8 mouse cellular contexts compared by ENCODE assay signal in the genomic region with DNA sequence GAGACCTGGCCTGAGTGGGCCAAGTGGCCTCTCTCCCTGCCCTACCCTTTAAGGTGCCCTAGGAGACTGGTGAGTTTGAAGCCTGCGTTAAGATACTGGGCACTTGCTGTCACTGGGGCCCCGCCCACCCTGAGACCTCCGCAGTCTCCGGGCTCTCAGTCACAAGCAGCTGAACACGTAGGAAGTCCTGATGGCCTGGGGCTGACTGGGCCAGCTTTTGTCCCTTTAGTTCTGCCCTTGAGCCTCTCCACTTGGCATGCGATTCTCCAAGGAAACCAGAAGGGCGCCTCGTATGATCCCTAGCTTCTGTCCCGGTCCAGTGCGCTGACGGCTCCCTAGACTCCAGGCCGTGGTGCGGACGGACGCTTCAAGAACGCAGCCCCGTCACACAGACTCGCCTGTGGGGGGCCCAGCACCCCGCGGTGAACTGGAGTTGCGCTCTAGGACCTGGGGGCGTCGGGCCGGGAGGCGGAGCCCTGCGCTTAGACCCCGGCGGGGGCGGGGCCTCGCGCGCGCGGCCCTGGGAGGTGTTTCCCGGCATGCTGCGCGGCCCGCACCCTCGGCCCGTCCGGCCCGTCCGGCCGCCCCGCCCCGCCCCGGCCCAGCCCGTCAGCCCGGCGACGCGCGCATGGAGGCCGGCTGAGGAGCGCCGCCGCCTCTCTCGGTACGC. TPM values are rescaled to one million over a fixed set of nuclear protein-coding genes. Genes with fewer than 3 reads are reported as not detected.
DNase-seq lines count a peak whose midpoint lies in the region; ATAC-seq lines count a peak whose summit lies in the region.

No protein-coding gene starts in this region.

- no peaks in the 10 kb centered on the region for H3K27me3 ChIP-seq in intestine, embryonic 15.5 days (replicated peaks)
- H3K27me3 ChIP-seq in midbrain, embryonic 11.5 days (ENCODE audit: control insufficient read depth, insufficient read depth, low read length), result no peaks in the 10 kb centered on the region

- H3K27ac ChIP-seq in intestine, embryonic 15.5 days, result peak overlapping the region; percentile 85
- H3K27ac ChIP-seq in midbrain, embryonic 11.5 days (ENCODE audit: low read depth, low read length), result peak overlapping the region; percentile 73

- peak overlapping the region; percentile 68 for H3K4me3 ChIP-seq in intestine, embryonic 15.5 days (replicated peaks)
- peak overlapping the region; percentile 87 for H3K4me3 ChIP-seq in midbrain, embryonic 11.5 days (ENCODE audit: low read depth, low read length)

- H3K4me2 ChIP-seq in intestine, embryonic 15.5 days (replicated peaks), result peak overlapping the region; percentile 87
- H3K4me2 ChIP-seq in midbrain, embryonic 11.5 days, result peak overlapping the region; percentile 80

- intact Hi-C loops in left cerebral cortex, postnatal 4 days (cut with DNase I), result no loop called here

- peaks cover 26% of the 10 kb centered on the region for H3K4me1 ChIP-seq in intestine, embryonic 15.5 days (replicated peaks)
- H3K4me1 ChIP-seq in midbrain, embryonic 11.5 days (ENCODE audit: control insufficient read depth, insufficient read depth, low read length), result peaks cover 22% of the 10 kb centered on the region

- peak overlapping the region; percentile 77 for H3K9ac ChIP-seq in intestine, embryonic 15.5 days
- peak overlapping the region; percentile 89 for H3K9ac ChIP-seq in midbrain, embryonic 11.5 days (ENCODE audit: low read length)

- WGBS in intestine, embryonic 15.5 days, result under 1% methylated on average over 50 of the region's 59 CpGs
- WGBS in midbrain, embryonic 11.5 days, result 0% methylated on average over 57 of the region's 59 CpGs

- no peaks in the 10 kb centered on the region for H3K36me3 ChIP-seq in intestine, embryonic 15.5 days
- H3K36me3 ChIP-seq in midbrain, embryonic 11.5 days (ENCODE audit: control insufficient read depth, insufficient read depth, low read length), result no peaks in the 10 kb centered on the region

- no peaks in the 10 kb centered on the region for H3K9me3 ChIP-seq in intestine, embryonic 15.5 days
- H3K9me3 ChIP-seq in midbrain, embryonic 11.5 days (ENCODE audit: control insufficient read depth, low read length), result no peaks in the 10 kb centered on the region

- DNase-seq in adrenal gland, adult 8-10 months, result peak; percentile 80
- peak; percentile 97 for DNase-seq in embryo, embryonic 11 days
- peak; percentile 95 for DNase-seq in gastrocnemius, postnatal 25 days
- DNase-seq in left cerebral cortex, postnatal 4 days, result peak; percentile 91
- DNase-seq in midbrain, embryonic 11.5 days (ENCODE audit: low spot score, missing footprints), result peak; percentile 99
- DNase-seq in right cerebral cortex, postnatal 4 days, result peak; percentile 89
- DNase-seq in yolk sac, embryonic 10.5 days (ENCODE audit: low spot score), result peak; percentile 86

- peak; percentile 94 for ATAC-seq in intestine, embryonic 15.5 days
- ATAC-seq in midbrain, embryonic 11.5 days (ENCODE audit: low FRiP score), result peak; percentile 92

RNA-seq across cellular contexts. Expression of a gene that starts 0.7 kb away (rescaled TPM):
- 10 to 100 TPM; 37.0 to 49.0 (median 43.7) TPM for total RNA-seq in adrenal gland, adult 8-10 months (2022)
- total RNA-seq in gastrocnemius, postnatal 25 days (2021), result 10 to 100 TPM; 22.7 to 26.2 TPM
- 46.4 and 56.6 TPM in 2 replicates for polyA plus RNA-seq in intestine, embryonic 15.5 days (2015; fragmentation: Nextera tagmentation; extraction: Ambion mirVana)
- 10 to 100 TPM; 27.7 to 28.2 TPM for total RNA-seq in left cerebral cortex, postnatal 4 days (2021)
- 40.2 and 43.2 TPM in 2 replicates for polyA plus RNA-seq in midbrain, embryonic 11.5 days (2014; fragmentation: Nextera tagmentation; extraction: Ambion mirVana)

RNA-seq across cellular contexts. Expression of a gene that starts 13.3 kb away (rescaled TPM):
- 10 to 100 TPM; 44.0 to 52.1 (median 46.1) TPM for total RNA-seq in adrenal gland, adult 8-10 months (2022)
- total RNA-seq in gastrocnemius, postnatal 25 days (2021), result 10 to 100 TPM; 12.2 to 12.7 TPM
- polyA plus RNA-seq in intestine, embryonic 15.5 days (2015; fragmentation: Nextera tagmentation; extraction: Ambion mirVana), result 15.9 and 17.6 TPM in 2 replicates
- total RNA-seq in left cerebral cortex, postnatal 4 days (2021), result 10 to 100 TPM; 24.6 to 25.7 TPM
- polyA plus RNA-seq in midbrain, embryonic 11.5 days (2014; fragmentation: Nextera tagmentation; extraction: Ambion mirVana), result 20.2 and 22.3 TPM in 2 replicates

RNA-seq across cellular contexts. Expression of a gene that starts 16.1 kb away (rescaled TPM):
- 1 to 10 TPM in 3 of 4 experiments, under 1 TPM in 1; 0.78 to 2.4 (median 1.7) TPM for total RNA-seq in adrenal gland, adult 8-10 months (2022)
- total RNA-seq in gastrocnemius, postnatal 25 days (2021), result not detected
- polyA plus RNA-seq in intestine, embryonic 15.5 days (2015; fragmentation: Nextera tagmentation; extraction: Ambion mirVana), result 0.21 and 0.59 TPM in 2 replicates
- total RNA-seq in left cerebral cortex, postnatal 4 days (2021), result 10 to 100 TPM; 52.1 to 60.6 TPM
- 0.87 and 0.89 TPM in 2 replicates for polyA plus RNA-seq in midbrain, embryonic 11.5 days (2014; fragmentation: Nextera tagmentation; extraction: Ambion mirVana)

RNA-seq across cellular contexts. Expression of a gene that starts 47.3 kb away (rescaled TPM):
- total RNA-seq in adrenal gland, adult 8-10 months (2022), result 10 to 100 TPM; 16.0 to 24.6 (median 20.3) TPM
- total RNA-seq in gastrocnemius, postnatal 25 days (2021), result 1 to 10 TPM; 6.5 to 8.4 TPM
- polyA plus RNA-seq in intestine, embryonic 15.5 days (2015; fragmentation: Nextera tagmentation; extraction: Ambion mirVana), result 10.5 and 12.6 TPM in 2 replicates
- 10 to 100 TPM; 36.9 to 42.1 TPM for total RNA-seq in left cerebral cortex, postnatal 4 days (2021)
- polyA plus RNA-seq in midbrain, embryonic 11.5 days (2014; fragmentation: Nextera tagmentation; extraction: Ambion mirVana), result 14.9 and 16.8 TPM in 2 replicates

RNA-seq across cellular contexts. Expression of a gene that starts 52.9 kb away (rescaled TPM):
- total RNA-seq in adrenal gland, adult 8-10 months (2022), result 10 to 100 TPM; 13.2 to 23.1 (median 18.0) TPM
- total RNA-seq in gastrocnemius, postnatal 25 days (2021), result 1 to 10 TPM; 5.3 to 6.5 TPM
- 20.3 and 20.8 TPM in 2 replicates for polyA plus RNA-seq in intestine, embryonic 15.5 days (2015; fragmentation: Nextera tagmentation; extraction: Ambion mirVana)
- 10 to 100 TPM; 40.0 to 42.8 TPM for total RNA-seq in left cerebral cortex, postnatal 4 days (2021)
- polyA plus RNA-seq in midbrain, embryonic 11.5 days (2014; fragmentation: Nextera tagmentation; extraction: Ambion mirVana), result 11.6 and 13.6 TPM in 2 replicates

Comparison
In these comparisons a context has a peak if more than half of its experiments do, and no peak if none do; other contexts are left out.
1. Peak in every context shown above with its lines: DNase-seq, ATAC-seq, H3K4me3 ChIP-seq and H3K27ac ChIP-seq.
2. RNA of a gene that starts 16.1 kb away (total RNA-seq): 52.1 to 60.6 TPM in left cerebral cortex, postnatal 4 days; 0.78 to 2.4 TPM in adrenal gland, adult 8-10 months and not detected in gastrocnemius, postnatal 25 days; every median in the first group is over 10 times any median in the second.